In genomic region chrX:49309496-49309895, GRCm38 (mm10) we compare ENCODE assay signal across 8 mouse cellular contexts. TPM values are rescaled to one million over a fixed set of nuclear protein-coding genes. Genes with fewer than 3 reads are reported as not detected.
A peak's percentile ranks its signal among the peaks of the same experiment; 100 is the strongest.
DNase-seq lines count a peak whose midpoint lies in the region; ATAC-seq lines count a peak whose summit lies in the region.

No protein-coding gene starts in this region.

- ATAC-seq in erythroid progenitor cell, adult 5-6 weeks (replicated peaks; ENCODE audit: low FRiP score, poor library complexity, severe bottlenecking) = no peak

- peak; percentile 5 for DNase-seq in cerebellum, adult 9-10 months
- no peak for DNase-seq in cerebellum, adult 11-12 months
- DNase-seq in layer of hippocampus, postnatal 10 days (ENCODE audit: low spot score in 2 of 2) = peak; percentile 13 to 18
- no peak for DNase-seq in layer of hippocampus, adult 11-12 months (ENCODE audit: low spot score)
- DNase-seq in NIH3T3 (ENCODE audit: low read depth) = peak; percentile 32
- peak; percentile 2 for DNase-seq in lung, postnatal 14 days
- DNase-seq in gastrocnemius, postnatal 36 days = no peak

- intact Hi-C loops in gastrocnemius, postnatal 36 days (cut with DNase I) = loop anchor here (5.0 to 10.0 kb wide), 2 partner anchors 407 to 625 kb away; no protein-coding TSS in a partner anchor

RNA-seq across cellular contexts. Expression of gene Enox2, which starts 21.4 kb away (rescaled TPM):
- 10 to 100 TPM; 21.9 to 23.5 TPM for total RNA-seq in layer of hippocampus, postnatal 10 days (2021)
- total RNA-seq in gastrocnemius, postnatal 36 days (2021) = 10 to 100 TPM; 18.0 to 18.7 TPM
- 0.42 and 1.8 TPM in 2 replicates for total RNA-seq in erythroid progenitor cell, adult 5-6 weeks (2015; ENCODE audit: low replicate concordance)
- total RNA-seq in erythroid progenitor cell, adult 5-6 weeks (2017; ENCODE audit: low replicate concordance) = 3.7 and 5.0 TPM in 2 replicates

Comparison
In these comparisons a context has a peak if more than half of its experiments do, and no peak if none do; other contexts are left out.
1. DNase-seq: peak in cerebellum, adult 9-10 months (single experiment), layer of hippocampus, postnatal 10 days (2 of 2), NIH3T3 (single experiment) and lung, postnatal 14 days (single experiment); none in cerebellum, adult 11-12 months (single experiment), layer of hippocampus, adult 11-12 months (single experiment) and gastrocnemius, postnatal 36 days (0 of 2).